Mouse (Mus musculus): ENCODE results near the gene Susd1.

DNA sequence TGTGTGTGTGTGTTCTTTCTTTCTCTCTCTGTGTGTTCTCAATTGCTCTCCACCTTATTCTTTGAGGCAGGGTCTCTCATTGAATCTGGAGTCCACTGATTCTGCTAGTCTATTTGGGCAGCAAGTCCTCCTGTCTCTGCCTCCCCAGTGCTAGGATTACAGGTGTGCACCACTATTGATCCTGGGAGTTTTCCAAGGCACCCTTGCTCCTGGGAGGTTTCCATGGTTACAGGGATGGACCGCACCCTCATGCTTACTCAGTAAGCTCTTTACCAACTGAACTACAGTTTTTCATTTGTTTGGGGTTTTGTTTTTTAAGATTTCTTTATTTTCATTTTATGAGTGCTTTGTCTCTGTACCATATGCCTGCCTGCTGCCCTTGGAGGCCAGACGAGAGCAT lies 68.5 kb downstream of the Susd1 start:
- no peak for TF ChIP-seq CTCF (IDR thresholded peaks at IDR 0.05; ENCODE audit: control insufficient read depth, insufficient read depth, low read length)
- TF ChIP-seq POLR2A (IDR thresholded peaks at IDR 0.05; ENCODE audit: borderline replicate concordance, control insufficient read depth, low read depth, low read length) = no peak
